Mouse (Mus musculus) hindbrain, embryonic 11.5 days (tissue): ENCODE measurements around the gene Zswim1. TPM values are rescaled to one million over a fixed set of nuclear protein-coding genes. Genes with fewer than 3 reads are reported as not detected.

Experiments
- ATAC-seq: fragments of 200-750 bp; cut with Nextera tagmentation; 2 replicates; pipeline ENCODE4 v1.8.0; 2017; ENCODE audit warnings: mild to moderate bottlenecking, moderate TSS enrichment, moderate library complexity; ENCODE audit not compliant: low FRiP score
- DNase-seq: peaks from one replicate; pipeline ENCODE4 v3.0.0-alpha.2; 2015; ENCODE audit warnings: low spot score
- H3K27ac ChIP-seq: fragments of 300-500 bp; sonication (generic); 2 replicates; pipeline ENCODE4 v1.5.1; 2014; ENCODE audit warnings: mild to moderate bottlenecking, low read depth, low read length
- H3K27me3 ChIP-seq: fragments of 300-500 bp; sonication (generic); 2 replicates; pipeline ENCODE4 v1.6.1; 2014; ENCODE audit warnings: mild to moderate bottlenecking, low read length, moderate library complexity, mixed read lengths; ENCODE audit not compliant: control insufficient read depth, insufficient read depth
- H3K36me3 ChIP-seq: fragments of 300-500 bp; sonication (generic); 2 replicates; pipeline ENCODE4 v1.6.1; 2014; ENCODE audit warnings: mild to moderate bottlenecking, low read length, moderate library complexity, mixed read lengths; ENCODE audit not compliant: control insufficient read depth, insufficient read depth
- H3K4me1 ChIP-seq: fragments of 300-500 bp; sonication (generic); replicated peaks from 2 replicates; pipeline ENCODE4 v1.6.1; 2014; ENCODE audit warnings: low read length, mixed read lengths; ENCODE audit not compliant: control insufficient read depth, insufficient read depth
- H3K4me2 ChIP-seq: fragments of 300-500 bp; sonication (generic); replicated peaks from 2 replicates; pipeline ENCODE4 v1.6.1; 2014; ENCODE audit warnings: mild to moderate bottlenecking, low read depth, low read length
- H3K4me3 ChIP-seq: fragments of 300-500 bp; sonication (generic); 2 replicates; pipeline ENCODE4 v1.5.1; 2014; ENCODE audit warnings: low read depth, low read length
- H3K9ac ChIP-seq: fragments of 300-500 bp; sonication (generic); 2 replicates; pipeline ENCODE4 v1.6.1; 2014; ENCODE audit warnings: low read depth, low read length
- H3K9me3 ChIP-seq: fragments of 300-500 bp; sonication (generic); 2 replicates; pipeline ENCODE4 v1.6.1; 2016; ENCODE audit warnings: low read length; ENCODE audit not compliant: control insufficient read depth
- WGBS: fragments of 180-500 bp; shearing (Covaris S2); extraction: QIAGEN DNeasy Blood & Tissue Kit; methylation state at CpG from one replicate; pipeline ENCODE4 v1.1.7; 2014; 5-methylcytosine and 5-hydroxymethylcytosine counted together
- polyA plus RNA-seq: library from polyadenylated mRNA; unstranded; fragments of >200 nt; fragmentation: Nextera tagmentation; extraction: Ambion mirVana; gene quantifications from 2 replicates; pipeline ENCODE4 v1.2.1, GENCODE M21; 2014

Zswim1 gene
- polyA plus RNA-seq, 1 experiment from 2014 or later: 23.0 TPM

DNA sequence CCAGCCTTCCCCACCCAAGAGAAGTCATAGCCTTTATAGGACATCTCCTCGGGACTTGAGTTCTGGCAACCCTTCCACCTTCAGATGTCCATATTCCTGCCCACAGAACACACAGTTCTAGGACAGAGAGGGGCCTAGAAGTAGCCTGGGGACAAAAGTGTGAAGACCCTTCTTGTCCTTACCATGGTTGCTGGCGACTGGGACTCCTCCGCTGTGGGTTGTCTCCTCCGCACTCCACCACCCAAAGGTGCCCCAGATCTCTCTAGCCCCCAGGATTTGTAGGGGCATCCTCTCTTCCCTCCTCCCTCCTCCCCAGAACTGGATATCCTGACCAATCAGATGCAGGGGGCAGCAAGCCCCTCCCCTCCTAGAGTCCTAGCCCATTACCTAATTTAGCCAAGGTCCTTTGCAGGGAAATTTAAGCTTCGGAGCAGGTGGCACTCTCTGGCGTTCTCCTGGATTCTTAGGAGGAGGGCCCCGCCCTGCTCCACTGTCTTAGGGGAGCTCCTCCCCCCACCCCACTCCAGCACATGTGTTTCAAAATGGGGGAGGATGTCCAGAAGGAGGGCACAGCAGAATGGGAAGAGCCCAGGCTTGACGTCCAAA, 42.9 kb upstream of the Zswim1 start, which contains the start of gene Tnnc2:
TSS of gene Tnnc2 (minus strand) at position 487 of the 606 bp plus-strand sequence.
- H3K9ac ChIP-seq: no peak within 1 kb of the TSS
- 73% methylated on average over 8 of the region's 8 CpGs for whole genome bisulfite sequencing

DNA sequence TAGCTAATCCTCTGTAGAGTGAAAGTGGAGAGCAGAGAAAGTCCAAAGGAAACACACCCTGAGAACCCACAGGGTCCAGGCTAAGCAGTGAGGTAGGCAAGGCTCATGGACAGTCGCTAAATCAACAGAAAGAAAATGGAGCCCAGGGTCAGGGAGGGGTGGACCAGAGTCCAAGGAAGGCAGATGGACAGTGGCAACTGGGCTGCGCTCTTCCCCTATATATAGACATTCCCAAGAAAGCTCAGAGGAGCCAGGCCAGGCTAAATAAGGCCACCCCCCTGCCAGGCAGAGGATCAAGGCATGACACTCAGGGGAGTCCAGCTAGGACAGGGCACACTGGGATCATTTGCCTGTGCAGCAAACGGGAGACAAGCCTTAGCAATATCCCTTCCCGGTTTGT, 40.6 kb upstream of the Zswim1 start:
- no peak overlapping the region for H3K27ac ChIP-seq
- DNase-seq (no peak), ATAC-seq (no peak)
- 72% methylated on average over 4 of the region's 4 CpGs for WGBS
- no peaks in the 10 kb centered on the region for H3K36me3 ChIP-seq
- H3K9ac ChIP-seq: no peak overlapping the region
- H3K4me1 ChIP-seq: peaks cover 2% of the 10 kb centered on the region; the same call in 1 of the 2 replicates
- no peaks in the 10 kb centered on the region for H3K9me3 ChIP-seq
- no peaks in the 10 kb centered on the region for H3K27me3 ChIP-seq
- no peak overlapping the region for H3K4me2 ChIP-seq
- H3K4me3 ChIP-seq: no peak overlapping the region

More for the DNA sequence above, 42.9 kb upstream of the Zswim1 start, which contains the start of gene Tnnc2:
- no peak for ATAC-seq
- Histone ChIP-seq H3K9me3 (no peaks in the 10 kb centered on the region), H3K4me2 (no peak within 1 kb of the TSS), H3K27me3 (no peaks in the 10 kb centered on the region), H3K27ac (no peak within 1 kb of the TSS), H3K4me1 (no peaks in the 10 kb centered on the region), H3K36me3 (no peaks in the 10 kb centered on the region), H3K4me3 (no peak within 1 kb of the TSS)
- no peak for DNase-seq

DNA sequence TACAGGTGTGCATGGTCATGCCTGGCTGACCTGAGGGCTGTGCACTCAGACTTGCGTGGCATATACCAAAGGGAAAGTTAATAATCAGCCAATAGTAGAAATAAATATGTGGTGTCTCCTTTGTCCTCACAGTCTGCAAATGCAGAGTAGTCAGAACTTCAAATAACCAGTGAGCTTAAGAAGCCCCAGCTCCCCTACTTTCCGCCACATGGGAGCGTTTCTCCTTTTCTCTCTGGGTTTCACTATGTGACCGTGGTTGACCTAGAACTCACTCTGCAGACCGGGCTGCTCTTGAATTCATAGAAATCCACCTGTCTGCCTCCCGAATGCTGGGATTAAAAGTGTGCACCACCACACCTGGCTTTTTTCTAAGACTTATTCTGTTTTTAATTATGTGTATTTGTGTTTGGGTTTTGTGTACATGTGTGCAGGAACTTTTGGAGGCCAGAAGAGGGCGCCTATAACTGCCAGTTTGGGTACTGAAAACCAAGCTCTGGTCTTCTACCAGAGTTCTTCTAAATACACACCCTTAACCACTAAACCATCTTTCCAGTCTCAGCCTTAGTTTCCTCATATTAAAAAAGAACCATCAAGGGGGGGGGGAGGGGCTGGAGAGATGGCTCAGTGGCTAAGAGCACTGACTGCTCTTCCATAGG, 38.4 kb upstream of the Zswim1 start:
- H3K9me3 ChIP-seq: no peaks in the 10 kb centered on the region
- peaks cover 2% of the 10 kb centered on the region; the same call in 1 of the 2 replicates for H3K4me1 ChIP-seq
- H3K4me2 ChIP-seq: no peak overlapping the region
- DNase-seq (no peak), ATAC-seq (no peak)
- H3K4me3 ChIP-seq: no peak overlapping the region
- H3K27ac ChIP-seq: no peak overlapping the region
- H3K9ac ChIP-seq: no peak overlapping the region
- 77% methylated on average over 7 of the region's 7 CpGs for WGBS
- no peaks in the 10 kb centered on the region for H3K36me3 ChIP-seq
- no peaks in the 10 kb centered on the region for H3K27me3 ChIP-seq

DNA sequence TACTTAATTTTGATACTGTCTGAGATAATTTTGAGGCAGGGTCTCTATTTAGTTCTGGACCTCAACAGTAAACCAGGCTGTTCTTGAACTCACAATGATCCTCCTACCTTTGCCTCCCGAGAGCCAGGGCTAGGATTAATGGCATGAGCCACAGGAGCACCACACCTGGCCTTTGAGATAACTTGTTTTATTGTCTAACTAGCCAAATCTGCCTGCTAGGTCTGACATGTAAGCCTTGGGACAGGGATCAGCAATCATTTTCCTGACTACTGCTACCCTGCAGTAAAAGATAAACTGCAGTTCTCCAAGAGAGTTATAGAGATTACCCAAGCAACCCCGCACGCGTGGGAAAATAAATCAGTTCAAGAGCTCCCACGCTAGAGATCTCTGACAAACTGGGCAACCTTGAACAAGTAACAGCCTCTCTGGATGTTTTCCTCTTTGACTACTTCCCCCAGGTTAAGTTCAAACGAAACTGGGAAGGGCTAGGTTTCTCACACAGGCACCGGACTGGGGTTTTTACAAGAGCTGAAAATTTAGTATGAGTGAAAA, 37.5 kb upstream of the Zswim1 start:
- no peak overlapping the region for H3K27ac ChIP-seq
- ATAC-seq (no peak), DNase-seq (peak; percentile 30)
- peak overlapping the region; percentile 56 for H3K4me2 ChIP-seq
- no peaks in the 10 kb centered on the region for H3K9me3 ChIP-seq
- peaks cover 2% of the 10 kb centered on the region; the same call in 1 of the 2 replicates for H3K4me1 ChIP-seq
- 25% methylated on average over 7 of the region's 7 CpGs for WGBS
- peak overlapping the region; percentile 56 for H3K4me3 ChIP-seq
- peak overlapping the region; percentile 63 for H3K9ac ChIP-seq
- no peaks in the 10 kb centered on the region for H3K27me3 ChIP-seq
- no peaks in the 10 kb centered on the region for H3K36me3 ChIP-seq

DNA sequence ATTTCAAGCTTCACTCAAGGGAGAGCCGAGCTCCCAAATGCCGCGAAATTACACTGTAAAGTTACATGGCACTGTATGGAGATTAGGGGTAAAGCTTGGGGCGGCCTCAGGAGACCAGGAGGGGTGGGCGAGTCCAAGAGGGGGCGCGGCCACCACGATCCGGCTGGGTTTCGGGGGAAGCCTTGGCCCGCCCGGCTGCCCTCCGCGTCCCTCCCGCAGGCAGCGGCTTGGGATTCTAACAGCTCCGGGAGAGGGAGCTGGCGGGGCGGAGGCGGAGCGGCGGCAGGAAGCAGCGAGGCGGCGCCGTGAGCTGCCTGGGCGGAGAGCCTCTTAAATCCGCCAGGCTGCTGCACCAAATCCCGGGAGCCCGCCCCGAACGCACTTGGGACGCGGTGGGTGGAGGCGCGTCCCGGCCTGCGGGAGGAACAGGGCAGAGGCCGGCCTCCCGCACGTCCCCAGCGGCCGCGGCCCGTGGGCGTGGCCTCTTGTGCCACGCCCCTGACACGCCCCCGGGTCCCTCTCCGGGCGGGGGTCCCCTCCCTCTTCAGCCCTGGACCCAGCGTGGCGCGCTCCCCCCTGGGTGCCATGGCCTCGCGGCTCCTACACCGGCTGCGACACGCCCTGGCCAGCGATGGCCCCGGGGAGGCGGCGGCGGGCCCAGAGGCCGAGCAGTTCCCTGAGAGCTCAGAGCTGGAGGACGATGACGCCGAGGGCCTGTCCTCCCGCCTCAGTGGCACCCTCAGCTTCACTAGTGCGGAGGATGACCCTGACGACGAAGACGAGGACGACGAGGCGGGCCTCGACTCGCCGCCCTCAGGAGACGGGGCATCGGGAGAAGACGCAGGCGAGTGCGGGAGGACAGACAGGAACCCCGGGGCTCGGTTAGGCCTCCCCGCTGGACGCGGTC, 36.8 kb upstream of the Zswim1 start, which contains the start of gene Snx21:
TSS of gene Snx21 (plus strand) at position 343 of the 907 bp plus-strand sequence.
- peak within 1 kb of the TSS; percentile 0; the same call in 1 of the 2 replicates for H3K27ac ChIP-seq
- H3K4me2 ChIP-seq: peak within 1 kb of the TSS; percentile 56
- peak; percentile 88 for ATAC-seq
- peak within 1 kb of the TSS; percentile 56 for H3K4me3 ChIP-seq
- under 1% methylated on average over 65 of the region's 89 CpGs for WGBS
- H3K9me3 ChIP-seq: no peaks in the 10 kb centered on the region
- peak within 1 kb of the TSS; percentile 63 for H3K9ac ChIP-seq
- H3K4me1 ChIP-seq: peaks cover 2% of the 10 kb centered on the region; the same call in 1 of the 2 replicates
- no peaks in the 10 kb centered on the region for H3K36me3 ChIP-seq
- no peaks in the 10 kb centered on the region for H3K27me3 ChIP-seq
- DNase-seq: peak; percentile 93

DNA sequence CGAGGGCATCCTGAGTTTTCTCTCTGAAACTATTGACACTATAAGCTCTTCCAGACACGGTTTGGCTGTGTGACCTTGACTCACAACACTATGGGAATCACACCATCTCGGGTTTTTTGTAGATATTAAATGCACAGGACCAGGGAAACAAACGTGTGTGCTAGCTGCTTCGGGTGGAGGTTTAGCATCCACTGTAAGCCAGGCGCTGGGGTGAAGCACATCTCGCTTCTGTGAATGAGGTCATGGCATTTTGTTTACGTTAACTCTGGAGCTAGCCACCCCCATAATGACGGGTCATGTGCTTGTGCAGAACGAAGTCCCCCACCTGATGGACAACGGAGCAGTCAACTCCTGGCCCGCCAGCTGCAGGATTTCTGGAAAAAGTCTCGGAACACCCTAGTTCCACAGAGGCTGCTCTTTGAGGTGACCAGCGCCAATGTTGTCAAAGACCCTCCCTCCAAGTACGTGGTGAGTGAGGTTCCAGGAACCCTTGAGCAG, 36.0 kb upstream of the Zswim1 start:
- Histone ChIP-seq H3K27ac (no peak overlapping the region), H3K9ac (peak overlapping the region; percentile 63), H3K4me2 (peak overlapping the region; percentile 56), H3K4me1 (peaks cover 2% of the 10 kb centered on the region; the same call in 1 of the 2 replicates), H3K36me3 (no peaks in the 10 kb centered on the region), H3K27me3 (no peaks in the 10 kb centered on the region), H3K4me3 (peak overlapping the region; percentile 56), H3K9me3 (no peaks in the 10 kb centered on the region)
- DNase-seq (no peak), ATAC-seq (no peak)
- WGBS: 7% methylated on average over 15 of the region's 15 CpGs

DNA sequence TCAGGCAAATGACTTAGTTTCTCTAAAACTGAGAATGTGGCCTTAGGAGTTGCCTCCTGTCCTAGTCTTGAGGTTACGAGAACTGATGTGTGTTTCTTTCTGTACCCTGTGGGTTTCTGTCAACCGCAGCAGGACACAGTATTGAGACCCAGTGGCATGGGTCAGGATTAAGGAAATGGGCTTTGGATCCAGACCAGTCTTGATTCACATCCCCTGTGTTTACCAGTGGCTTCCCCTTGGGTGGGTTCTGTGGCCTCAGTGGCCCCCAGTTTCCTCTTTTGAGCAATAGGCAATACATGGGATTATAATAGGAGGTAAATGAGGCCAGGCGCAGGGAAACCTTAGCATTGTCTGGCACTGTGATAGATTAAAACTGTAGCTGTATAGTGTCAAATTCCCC, 35.5 kb upstream of the Zswim1 start:
- no peaks in the 10 kb centered on the region for H3K36me3 ChIP-seq
- no peak overlapping the region for H3K9ac ChIP-seq
- no peak overlapping the region for H3K27ac ChIP-seq
- no peak overlapping the region for H3K4me3 ChIP-seq
- H3K4me2 ChIP-seq: peak overlapping the region; percentile 56; the same call in 1 of the 2 replicates
- WGBS: 85% methylated on average over 3 of the region's 3 CpGs
- no peaks in the 10 kb centered on the region for H3K9me3 ChIP-seq
- H3K4me1 ChIP-seq: peaks cover 2% of the 10 kb centered on the region; the same call in 1 of the 2 replicates
- no peaks in the 10 kb centered on the region for H3K27me3 ChIP-seq
- DNase-seq (no peak), ATAC-seq (no peak)

DNA sequence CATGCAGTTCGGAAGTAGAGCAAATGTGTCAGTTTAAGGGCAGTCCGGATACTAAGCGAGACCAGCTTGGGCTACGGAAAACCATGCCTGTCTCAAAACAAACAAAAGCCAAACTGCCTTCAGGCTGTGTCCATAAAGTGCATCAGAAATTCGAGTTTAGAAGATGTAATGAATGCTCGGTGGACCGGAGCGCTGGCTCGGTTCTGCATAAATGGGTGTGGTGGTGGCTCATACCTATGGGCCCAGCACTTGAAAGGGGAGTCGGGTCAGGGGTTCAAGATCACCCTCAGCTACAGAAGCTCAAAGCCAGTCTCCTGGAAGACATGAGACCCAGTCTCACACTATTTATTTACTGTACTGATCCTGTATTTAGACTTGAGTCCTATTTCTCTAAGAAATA, 34.7 kb upstream of the Zswim1 start:
- Histone ChIP-seq H3K36me3 (no peaks in the 10 kb centered on the region), H3K27ac (no peak overlapping the region), H3K9ac (no peak overlapping the region), H3K4me3 (no peak overlapping the region), H3K4me2 (no peak overlapping the region), H3K9me3 (no peaks in the 10 kb centered on the region), H3K27me3 (no peaks in the 10 kb centered on the region), H3K4me1 (peaks cover 2% of the 10 kb centered on the region; the same call in 1 of the 2 replicates)
- ATAC-seq (no peak), DNase-seq (no peak)
- 87% methylated on average over 10 of the region's 10 CpGs for WGBS
